Mouse (Mus musculus) fibroblast of lung, adult 2 months (primary cell): Measurements from ENCODE around the gene Srrd.

Experiments
- DNase-seq: peaks from one replicate; pipeline ENCODE4 v3.0.0-alpha.2; 2011; ENCODE audit warnings: low read depth

The Srrd gene

DNA sequence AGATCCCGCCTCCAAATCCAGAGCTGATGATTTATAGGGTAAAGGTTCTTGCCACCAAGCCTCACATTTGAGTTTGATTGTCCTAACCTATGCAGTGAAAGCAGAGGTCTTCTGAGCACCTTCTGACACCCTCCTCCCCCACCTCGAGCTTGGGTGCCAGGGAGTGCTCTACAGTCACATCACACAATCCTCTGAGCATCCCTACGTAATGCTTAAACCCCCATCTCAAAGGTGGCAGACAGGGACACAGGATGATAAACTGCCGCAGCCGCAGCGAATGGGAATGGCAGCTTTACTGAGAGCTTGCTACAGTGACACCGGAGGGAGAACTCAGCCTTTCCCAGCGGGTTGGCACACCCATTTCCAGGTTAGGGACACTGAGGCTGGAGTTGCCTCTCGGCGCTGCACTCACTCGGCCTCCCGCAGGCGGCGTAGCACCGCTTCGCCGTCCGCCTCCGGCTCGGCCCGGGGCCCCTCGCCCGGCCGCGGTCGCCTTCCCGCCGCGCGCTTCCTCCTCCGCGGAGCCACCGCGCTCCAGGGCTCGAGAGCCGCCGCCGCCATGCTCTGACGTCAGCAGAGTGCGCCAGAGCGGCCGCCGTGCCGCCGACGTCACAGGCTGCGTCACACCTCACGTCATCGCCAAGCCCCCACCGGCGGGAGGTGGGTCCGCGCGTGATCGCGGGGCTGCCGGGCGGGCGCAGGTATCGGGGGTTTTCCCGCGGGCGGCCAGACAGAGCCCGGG lies at the start of gene Srrd, which contains the start of gene Hps4:
Srrd (minus strand) TSS at position 578 of the 742 bp plus-strand sequence.
Hps4 (plus strand) TSS at position 621 of the 742 bp plus-strand sequence.
- DNase-seq, result no peak

DNA sequence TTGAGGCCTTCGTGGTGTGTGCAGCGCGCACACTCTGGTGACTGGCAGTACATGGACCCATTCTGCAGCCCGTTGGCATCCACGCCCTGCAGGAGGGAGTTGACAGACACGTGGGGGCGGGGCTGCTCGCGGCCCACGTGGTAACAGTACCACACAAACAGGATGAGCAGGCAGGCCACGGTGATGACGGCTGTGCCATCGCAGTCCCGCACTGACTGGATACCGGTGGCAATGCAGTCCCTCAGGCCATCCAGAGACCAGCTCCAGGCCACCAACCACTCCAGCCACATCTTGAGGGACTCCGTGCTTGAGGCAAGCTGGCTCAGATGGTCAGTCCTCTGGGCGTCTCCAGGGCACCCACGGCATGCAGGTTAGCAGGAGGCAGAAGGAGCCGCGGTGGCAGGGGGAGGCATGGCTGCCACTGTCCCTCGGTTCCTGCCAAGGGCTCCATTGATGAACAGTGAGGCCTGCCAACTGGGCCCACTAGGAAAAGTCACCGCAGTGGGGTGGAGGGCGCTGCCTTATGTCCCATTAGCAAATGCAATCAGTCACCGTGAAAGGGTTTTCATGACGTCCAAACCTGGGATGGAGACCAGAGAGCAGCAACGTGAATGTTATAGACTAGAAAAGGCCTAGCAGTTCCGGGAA lies 49.0 kb upstream of the Srrd start:
- no peak for DNase-seq

DNA sequence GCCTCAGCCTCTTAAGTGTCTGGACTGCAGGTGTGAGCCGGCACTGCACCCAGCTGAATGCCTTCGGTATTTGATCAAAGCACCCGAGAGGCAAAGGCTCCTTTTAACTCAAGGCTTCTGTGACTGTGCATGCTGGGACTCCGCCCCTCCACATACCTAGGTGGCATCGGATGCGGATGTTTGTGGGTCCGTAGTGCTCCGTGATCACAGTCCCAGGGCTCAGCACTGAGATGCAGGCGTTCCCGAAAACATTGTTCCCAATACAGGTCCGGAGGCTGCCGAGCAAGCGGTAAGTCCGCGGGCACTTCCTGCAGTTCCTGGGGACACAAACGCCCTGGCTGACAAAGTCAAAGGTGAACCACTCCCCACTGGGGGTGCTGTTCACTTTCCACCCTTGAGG lies 48.2 kb upstream of the Srrd start:
- DNase-seq, result no peak

- DNase-seq, result no peak
These were observed 46.5 kb upstream of the Srrd start for GRCm38 (mm10) chr5:112389352-112389751.

DNA sequence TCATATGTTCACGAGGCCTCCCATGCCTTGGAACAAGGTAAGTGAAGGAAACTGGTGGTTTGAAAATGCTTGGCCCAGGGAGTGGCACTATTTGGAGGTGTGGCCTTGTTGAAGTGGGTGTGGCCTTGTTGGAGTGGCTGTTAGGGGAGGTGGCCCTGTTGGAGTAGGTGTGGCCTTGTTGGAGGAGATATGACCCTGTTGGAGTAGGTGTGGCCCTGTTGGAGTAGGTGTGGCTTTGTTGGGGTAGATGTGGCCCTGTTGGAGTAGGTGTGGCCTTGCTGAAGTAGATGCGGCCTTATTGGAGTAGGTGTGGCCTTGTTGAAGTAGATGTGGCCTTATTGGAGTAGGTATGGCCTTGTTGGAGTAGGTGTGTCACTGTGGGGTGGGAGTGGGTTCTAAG lies 43.1 kb upstream of the Srrd start:
- DNase-seq, result no peak

- DNase-seq, result no peak
These were observed 42.1 kb upstream of the Srrd start for GRCm38 (mm10) chr5:112384805-112385472.

DNA sequence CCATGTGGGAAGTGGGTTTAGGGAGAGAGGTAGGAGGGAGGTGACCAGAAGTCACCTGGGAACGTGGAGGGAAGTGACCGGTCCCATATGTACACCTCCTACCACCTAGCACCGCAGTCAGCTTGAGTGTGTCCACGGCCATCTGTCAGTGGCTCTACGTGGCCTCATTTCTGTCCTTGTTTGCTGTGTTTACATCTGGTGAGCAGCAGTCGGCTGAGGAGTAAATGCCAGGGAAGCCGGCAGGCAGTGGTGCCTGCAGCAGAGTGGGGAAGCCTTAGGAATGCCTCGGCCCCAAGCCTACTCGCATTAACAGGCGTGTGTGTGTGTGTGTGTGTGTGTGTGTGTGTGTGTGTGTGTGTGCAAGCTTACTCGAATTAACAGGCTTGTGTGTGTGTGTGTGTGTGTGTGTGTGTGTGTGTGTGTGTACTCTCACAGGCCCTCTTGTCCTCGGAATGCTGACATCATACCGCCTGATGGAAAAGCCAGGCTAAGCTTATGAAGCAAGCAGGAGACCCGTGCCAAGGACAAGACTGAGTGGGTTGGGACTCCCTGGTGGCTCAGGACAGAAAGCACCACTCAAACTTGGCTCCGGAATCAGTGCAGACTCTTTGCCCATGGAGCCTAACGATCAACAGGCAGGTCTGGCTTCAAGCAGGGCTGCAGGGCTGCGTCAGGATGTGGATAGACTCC lies 39.9 kb upstream of the Srrd start:
- no peak for DNase-seq

DNA sequence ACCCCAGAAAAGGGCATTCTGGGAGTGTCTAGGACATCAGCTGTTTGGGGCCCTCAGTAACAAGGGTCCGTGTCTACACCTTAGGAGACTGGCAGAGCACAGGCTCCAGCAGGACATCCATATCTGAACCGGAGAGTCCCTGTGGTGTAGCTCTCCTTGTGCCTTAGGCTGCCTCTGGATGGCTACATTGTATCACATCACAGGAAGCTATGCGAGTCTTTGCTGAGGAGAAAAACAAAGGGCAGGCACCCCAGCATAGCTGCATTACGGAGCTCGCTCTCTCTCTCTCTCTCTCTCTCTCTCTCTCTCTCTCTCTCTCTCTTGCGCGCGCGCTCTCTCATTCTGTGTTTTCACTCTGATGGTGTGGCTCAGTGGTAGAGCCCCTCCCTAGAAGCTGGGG lies 39.2 kb upstream of the Srrd start:
- no peak for DNase-seq

GRCm38 (mm10) chr5:112381154-112381553 lies 38.3 kb upstream of the Srrd start:
- DNase-seq, result no peak

- no peak for DNase-seq
These were observed 35.9 kb upstream of the Srrd start for GRCm38 (mm10) chr5:112378716-112379115.

GRCm38 (mm10) chr5:112377380-112377779 lies 34.5 kb upstream of the Srrd start:
- DNase-seq, result no peak

DNA sequence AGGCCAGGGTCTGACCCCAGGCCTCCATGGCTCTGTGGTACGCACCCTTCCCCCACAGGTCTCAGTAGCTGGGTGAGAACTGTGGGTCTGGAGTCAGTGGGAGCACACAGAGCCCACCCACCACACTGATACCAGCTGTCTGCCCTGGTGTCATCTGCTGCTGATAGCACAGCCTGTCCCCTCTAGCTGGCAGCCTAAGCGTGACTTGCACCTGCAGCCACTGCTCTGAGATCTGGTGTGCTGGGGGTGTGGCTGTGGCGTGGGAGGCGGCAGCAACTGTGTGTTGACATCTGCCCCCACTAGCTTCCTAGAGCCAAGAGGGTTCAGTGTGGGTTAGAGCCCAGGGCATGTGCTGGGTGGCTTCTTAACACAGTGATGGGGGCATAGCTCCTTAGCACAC lies 33.3 kb upstream of the Srrd start:
- no peak for DNase-seq

GRCm38 (mm10) chr5:112371933-112372332 lies 29.1 kb upstream of the Srrd start:
- no peak for DNase-seq

DNA sequence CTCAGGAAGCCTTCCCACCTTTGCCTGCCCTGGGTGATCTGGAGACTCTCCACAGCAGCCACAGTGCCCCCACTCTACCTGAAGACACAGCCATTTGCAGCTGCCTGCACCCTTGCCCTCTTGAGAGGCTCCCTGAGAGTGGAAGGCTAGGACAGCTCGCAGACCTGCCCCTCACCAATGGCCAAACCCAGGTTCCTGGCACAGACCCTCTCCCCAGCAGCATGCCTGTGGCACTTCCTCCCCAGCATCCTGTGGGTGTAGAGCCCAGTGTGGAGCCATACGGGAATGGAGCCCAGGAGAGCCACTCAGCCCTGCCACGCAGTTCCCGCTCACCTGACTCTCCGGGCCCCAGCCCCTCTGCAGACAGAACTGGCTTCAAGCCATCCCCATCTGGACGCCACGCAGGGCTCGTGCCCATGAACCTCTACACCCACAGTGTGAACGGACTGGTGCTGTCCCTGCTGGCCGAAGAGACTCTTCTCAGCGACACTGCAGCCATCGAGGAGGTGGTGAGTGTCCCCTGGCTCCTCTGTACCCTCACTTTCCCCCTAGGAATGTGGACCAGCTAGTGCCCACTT lies 27.5 kb upstream of the Srrd start:
- DNase-seq, result no peak

DNA sequence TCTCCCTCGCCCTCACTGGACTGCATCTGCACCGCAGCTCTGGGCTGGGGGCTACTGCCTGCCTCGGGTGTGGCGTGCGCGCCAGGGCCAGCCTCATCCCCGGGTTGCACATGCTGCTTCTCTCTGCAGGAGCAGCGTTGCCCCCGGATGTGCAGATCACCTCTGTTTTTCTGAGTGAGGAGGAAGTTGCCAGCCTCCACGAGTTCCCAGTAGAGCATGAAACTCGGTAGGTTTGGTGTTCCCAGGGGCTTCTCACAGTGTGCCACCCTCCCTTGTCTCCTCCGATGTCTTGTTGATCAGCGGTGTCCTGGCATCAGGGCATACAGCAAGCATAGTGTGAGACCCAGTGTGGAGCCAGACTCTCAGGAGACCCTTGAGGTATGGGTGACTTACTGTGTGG lies 26.5 kb upstream of the Srrd start:
- DNase-seq, result no peak

DNA sequence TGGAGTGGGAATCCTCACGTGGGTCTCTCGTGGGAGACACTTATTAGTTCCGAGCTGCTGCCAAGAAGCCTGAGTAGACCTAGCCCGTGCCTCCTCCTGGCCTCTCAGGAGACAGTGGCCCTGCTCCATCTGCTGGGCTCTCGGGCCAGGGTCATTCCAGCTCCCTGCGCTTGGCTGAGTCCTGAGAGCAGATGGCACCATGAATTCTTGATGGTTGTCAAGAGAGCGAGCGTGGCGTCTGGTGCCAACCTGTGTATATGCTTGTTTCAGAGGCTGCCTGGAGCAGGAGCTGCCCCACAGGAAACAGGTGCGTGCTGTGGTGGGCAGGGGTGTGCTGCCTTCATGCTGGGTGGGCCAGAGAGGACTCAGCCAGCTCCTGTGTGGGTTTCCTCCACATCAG lies 25.8 kb upstream of the Srrd start:
- DNase-seq, result no peak

GRCm38 (mm10) chr5:112367929-112368328 lies 25.1 kb upstream of the Srrd start:
- no peak for DNase-seq

- no peak for DNase-seq
These were observed 24.5 kb upstream of the Srrd start for GRCm38 (mm10) chr5:112367338-112367737.

DNA sequence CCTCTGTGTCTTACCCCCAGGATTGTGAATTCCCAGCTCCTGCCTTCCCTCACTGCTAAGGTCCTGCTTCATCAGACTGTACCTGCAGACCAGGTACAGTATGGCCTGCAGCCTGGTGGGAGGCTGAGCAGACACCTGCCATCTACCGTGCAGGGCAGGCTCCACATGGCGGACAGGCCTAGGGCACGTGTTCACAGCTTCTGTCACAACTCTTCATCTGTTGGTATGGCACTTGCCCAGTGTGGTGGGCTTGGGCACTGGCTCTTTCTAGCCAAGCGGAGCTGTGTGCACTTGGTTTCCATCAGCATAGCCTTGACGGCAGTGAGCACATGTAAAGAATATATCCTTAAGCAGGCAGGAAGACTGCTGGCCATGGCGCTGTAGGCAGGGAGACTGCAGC lies 24.0 kb upstream of the Srrd start:
- no peak for DNase-seq

GRCm38 (mm10) chr5:112364184-112364797 lies 21.5 kb upstream of the Srrd start:
- DNase-seq, result no peak

DNA sequence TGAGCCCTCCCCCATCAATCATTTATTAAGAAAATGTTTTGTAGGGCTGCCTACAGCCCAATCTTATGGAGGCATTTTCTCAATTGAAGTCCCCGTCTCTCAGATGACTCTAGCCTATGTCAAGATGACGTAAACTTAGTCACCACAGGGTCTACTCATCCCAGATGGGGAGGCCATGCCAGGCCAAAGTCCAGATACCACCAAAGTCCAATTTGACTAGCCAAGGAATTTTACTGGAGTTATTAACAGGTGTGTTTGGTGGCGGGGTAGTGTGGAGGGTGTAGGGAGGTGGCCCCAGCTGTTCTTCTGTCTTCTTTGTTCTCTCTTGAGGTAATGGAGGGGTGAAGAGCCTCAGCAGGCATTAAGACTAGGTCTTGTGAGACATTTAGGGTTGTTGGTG lies 17.2 kb upstream of the Srrd start:
- no peak for DNase-seq

DNA sequence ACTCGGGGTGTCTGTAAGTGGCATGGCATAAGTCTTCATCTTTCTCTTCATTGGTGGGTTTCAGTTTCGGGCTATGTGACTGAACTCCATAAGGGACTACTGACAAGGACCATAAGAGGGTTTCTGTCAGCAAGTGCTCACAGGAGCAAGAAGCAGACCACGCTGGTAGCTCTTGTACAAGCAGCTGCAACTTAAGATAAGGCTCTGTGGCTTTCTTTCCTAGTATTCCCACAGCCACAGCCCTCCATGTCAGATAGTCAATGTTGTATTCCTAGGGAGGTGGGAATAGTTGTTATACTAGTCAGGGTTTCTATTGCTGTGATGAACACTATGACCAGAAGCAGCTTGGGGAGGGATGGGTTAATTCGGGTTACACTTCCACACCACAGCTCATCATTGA lies 16.7 kb upstream of the Srrd start:
- DNase-seq, result no peak
